Mouse (Mus musculus) cerebellum, adult 9-11 months (tissue): ENCODE results near the gene Gpcpd1.

ENCODE experiments used
- DNase-seq: peaks from one replicate; pipeline ENCODE4 v3.0.0; 2022

Gene Gpcpd1

DNA sequence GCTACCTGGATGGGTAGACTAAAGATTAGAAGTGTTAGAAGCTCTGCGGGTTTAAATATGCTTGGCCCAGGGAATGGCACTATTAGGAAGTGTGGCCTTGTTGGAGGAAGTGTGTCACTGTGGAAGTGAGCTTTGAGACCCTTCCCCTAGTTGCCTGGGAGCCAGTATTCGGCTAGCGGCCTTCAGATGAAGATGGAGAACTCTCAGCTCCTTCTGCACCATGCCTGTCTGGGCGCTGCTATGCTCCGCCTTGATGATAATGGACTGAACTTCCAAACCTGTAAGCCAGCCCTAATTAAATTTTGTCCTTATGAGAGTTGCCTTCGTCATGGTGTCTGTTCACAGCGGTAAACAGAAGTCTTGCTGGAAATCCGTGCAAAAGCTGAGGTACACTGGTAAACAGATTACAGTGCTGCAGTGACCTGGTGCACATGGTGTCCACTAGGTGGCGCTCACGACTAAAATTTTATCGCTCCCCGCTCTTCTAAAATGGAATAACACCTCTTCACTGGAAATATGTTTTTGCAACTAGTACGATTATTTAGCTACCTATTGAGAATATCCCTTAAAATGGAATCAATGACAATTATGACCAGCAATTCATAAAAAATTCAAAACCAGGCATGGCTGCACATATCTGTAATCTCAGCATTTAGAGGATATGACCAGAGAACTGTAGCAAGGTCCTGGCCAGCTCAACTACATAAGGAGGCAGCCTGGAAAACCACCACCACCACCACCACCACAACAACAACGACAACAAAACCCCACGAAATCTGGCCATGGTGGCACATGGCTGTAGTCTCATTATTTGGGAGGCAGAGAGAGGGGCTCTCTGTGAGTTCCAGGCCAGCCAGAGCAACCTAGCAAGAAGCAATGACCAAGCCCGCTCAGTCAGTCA lies 71.1 kb downstream of the Gpcpd1 start:
- DNase-seq, result peak; percentile 81

DNA sequence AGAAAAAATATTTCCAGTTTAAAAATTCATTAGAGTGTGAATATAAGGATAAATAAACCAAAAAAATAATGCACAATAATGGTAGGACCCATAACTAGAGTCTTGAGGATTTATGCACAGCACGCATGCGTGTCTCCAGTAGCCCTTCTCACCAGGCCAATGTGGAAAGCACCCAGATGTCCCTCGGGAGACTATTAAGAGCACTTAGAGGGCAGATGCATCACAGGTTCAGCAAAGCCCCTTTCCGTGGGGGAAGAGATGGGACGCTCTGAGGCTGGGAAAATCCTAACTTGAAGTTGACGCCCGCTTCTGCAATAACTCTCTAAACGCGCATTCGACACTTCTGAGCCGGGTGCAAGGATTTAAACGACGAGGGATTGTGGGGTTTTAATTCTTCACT lies 71.9 kb downstream of the Gpcpd1 start:
- DNase-seq, result peak; percentile 40

DNA sequence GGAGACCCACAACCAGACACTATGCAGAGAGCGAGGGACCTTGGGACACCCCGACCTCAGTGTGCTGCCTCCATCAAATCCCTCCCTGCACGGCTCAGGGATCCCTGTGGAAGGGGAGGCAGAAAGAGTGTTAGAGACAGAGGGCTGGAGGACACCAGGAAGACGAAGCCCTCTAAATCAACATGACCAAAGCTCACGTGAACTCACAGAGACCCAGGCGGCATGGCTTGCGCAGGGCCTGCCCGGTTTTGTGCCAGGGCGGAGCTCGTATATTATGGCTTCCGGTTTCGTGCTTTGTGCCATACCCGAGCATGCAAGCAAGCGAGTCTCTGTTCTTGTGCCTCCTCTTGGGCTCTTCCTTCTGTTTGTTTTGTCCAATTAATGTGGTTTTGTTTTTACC lies 72.5 kb downstream of the Gpcpd1 start:
- peak; percentile 42 for DNase-seq

DNA sequence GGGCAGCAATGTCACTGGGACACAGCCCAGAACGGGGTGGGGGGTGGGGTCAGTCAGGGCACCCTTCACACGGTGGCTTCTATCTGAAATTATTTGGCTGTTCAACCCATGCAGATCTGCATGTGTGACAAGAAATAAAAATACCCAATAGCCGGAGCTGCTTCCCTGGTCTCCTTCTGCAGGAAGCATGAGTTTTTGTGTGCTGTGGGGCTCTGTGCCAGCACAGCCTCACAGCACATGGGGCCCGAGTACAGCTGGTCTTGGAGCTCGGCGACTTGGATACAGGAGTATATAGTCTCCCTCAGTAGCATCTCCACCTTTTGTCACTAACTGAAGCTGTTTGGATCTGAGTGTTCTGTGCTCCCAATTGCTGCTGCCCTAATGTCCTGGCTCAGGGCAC lies 73.2 kb downstream of the Gpcpd1 start:
- DNase-seq, result peak; percentile 85

DNA sequence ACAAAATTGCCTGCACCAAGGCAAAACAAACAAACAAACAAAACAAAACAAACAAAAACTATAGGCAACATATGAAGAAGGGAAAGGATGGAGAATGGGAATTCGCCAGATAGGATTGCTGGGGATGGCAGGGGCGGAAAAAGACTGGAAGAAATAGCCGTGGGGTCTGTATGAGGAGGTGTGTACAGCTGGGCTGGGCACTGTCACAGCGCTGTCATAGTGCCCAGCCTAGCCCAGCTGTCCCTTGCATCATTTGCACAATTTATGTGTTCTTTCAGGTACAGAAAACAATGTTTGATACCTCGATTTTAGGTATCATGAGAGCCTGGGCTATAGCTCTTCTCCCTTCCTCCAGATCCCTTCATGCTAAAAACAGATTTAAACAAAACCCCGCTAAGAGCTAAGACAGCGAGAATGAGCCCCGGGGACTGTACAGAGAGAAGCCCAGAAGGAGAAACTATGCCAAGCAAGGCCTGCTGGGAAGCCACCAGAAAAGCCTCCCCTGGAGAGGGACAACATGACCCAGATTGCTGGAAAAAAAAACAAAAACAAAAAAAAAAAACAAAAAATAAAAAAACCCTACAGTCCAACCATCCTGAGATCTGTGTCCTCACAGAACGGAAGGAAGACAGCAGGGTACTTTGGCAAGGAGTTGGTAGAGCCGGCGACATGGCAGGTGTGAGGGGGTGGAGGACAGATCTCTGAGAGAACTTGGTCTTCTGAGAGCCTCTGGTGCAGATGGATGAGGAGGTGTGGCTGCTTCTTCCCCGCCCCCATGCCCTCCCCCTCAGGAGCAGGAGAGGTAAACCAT lies 74.0 kb downstream of the Gpcpd1 start:
- DNase-seq, result peak; percentile 95

DNA sequence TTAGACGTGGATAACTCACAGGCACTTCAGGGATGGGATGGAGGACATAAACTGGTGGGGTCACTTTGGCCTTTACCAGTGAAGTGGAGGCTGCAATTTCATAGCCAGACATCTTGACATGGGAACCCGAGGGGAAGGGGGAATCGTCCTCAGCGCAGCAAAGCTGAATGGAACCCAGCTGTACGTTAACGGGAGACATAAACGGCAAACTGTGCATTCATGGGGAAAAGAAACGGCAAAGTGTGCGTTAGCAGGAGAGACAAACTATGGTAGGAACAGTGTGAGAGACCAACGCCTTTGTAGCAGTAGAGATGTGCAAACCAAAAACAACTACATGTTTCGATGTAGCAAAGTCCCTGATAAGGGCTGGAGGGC lies 74.6 kb downstream of the Gpcpd1 start:
- DNase-seq, result peak; percentile 50

DNA sequence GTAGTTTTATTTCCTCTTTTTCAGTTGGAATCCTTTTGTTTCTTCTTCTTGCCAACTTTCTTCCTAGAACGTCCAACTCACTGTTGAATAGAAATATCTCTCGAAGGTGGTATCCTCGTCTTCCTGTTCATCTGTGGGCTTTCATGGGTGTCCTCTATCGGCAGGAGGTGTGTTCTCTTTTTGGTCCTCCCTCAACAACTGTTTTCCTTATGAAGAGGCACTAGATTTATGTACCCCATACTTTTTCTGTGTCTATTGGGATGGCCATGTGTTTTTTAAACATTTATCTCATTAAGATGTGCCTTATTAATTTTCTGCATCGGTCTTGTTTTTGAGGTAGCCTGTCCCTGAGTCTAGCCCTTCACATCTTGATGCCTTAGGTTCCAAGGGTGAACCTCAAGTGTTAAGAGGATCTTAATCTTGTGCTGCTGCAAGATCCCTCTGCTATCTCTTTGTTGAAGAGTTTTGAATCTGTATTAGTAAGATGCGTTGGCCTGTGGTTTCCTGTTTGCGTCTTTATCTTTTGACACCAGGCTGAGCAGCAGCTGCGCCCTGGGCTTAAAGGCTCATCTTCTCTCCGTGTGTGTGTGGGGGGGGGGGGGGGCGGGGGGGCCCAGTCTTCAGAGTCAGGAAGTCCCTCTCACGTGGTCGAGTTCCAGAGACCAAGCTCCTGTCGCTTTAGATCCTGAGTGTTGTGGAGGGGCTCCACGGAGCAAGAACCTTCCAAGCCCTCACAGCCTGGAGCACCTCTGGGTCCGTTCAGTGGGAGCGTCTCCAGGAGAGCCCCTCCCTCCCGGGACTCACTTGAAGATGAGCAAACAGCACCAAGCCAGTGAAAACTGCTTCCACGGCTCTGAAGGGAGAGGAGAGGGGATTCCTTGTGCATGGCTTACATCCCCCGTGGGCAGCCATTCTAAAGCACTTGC lies 75.2 kb downstream of the Gpcpd1 start:
- DNase-seq, result peak; percentile 54

DNA sequence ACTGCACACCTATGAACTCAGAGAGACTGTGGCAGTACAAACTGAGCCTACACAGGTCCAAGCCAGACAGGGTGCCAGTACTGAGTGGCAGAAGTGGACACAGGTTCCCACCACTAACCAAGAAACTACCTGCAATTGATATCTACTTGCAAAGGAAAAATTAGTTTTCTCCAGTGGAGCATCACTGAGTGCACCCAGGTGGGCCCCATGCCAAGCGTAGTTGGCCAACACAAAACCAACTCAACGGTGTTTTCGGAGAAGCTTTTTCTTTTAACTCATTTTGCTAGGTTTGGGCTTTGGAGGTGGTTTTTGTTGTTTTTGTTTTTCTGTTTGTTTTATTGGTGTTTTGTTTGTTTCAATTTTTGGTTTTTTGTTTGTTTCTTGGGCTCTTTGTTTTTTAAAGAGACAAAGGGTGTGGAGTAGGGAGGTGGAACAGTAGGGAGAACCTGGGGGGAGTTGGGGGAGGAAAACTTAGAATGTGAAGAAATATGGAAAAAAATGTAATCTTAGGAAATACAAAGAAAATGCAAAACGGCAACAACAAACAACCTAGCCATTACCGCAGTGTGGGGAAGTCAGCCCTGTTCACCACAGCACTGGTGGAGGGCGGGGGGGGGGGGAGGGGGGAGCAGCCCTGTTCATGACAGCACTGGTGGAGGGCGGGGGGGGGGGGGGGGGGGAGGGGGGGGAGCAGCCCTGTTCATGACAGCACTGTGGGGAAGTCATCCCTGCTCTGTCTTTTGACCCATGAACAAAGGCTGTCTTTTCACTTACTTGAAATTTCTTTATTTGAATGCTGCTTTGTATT lies 76.3 kb downstream of the Gpcpd1 start:
- no peak for DNase-seq

DNA sequence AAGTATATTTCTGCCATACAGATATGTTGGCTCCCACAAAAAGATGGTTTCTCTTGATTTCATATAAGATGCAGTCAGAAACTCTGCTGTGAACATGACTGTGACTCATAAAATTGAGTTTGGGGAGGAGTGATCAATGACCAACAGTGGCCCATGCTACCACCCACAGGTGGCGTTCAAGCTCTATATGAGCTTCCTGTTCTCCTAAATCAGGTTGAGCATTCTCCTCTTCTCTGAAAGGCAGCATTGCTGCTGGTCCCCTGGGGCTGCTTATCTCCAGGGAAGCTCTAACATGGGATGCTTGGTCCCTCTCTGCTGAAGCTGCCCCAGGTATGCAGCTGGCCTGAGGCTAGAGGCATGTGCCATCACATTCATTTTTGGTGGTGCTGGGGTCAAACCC lies 77.8 kb downstream of the Gpcpd1 start:
- DNase-seq, result no peak

DNA sequence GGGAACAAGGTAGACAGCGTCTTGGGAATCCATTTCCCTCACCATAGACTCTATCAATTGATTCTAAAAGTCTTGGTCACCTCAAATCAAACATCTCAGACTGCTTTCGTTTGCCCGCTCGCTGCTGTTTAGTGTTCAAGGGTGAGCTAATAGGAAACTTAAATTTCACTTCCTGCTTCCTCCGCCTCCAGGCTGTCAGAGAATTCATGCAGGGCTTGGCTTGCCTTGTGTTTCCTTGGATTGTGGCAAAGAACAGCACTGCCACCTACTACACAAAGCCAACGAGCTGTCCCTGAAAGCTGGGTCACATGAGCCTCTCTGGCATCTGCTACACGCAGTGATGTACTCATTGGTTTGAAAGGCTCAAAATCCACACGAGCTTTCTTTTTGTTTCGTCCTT lies 78.3 kb downstream of the Gpcpd1 start:
- DNase-seq, result peak; percentile 74

DNA sequence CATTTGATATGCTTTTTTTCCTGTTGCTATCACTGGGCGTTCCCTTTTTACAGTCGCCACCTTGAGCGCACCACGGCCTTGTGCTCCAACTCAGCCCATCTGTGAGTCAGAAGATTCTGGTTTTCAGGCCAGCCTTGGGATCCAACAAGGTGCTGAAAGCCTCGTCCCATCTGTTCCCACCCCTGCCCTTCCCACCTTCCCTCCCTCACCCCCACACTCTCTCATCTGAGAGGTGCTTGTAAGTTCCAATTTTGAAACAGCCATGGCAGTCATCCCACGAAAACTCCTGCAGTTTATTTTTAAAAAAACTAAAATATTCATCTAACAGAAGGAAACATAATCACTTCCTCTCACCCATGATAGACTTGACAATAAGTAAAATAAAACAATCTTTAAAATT lies 80.0 kb downstream of the Gpcpd1 start:
- no peak for DNase-seq

DNA sequence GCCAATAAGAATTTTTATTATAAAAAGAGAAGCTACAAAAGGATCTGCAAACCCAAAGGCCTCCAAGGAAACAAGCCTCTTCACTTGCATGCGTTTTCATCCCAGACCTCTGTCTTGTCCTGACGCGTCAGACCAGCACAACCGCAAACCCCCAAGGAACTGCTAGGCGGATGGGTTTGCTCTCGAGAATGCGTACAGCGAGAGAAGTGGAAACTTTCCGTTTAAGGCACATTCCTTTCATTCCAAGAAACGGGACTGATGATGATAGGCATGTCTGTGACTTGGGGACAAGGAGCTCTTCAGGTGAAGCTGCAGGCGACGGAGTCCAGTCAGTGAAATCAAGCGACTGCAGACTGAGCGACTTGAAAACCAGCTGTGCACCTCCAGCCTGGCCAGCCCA lies 80.4 kb downstream of the Gpcpd1 start:
- no peak for DNase-seq

DNA sequence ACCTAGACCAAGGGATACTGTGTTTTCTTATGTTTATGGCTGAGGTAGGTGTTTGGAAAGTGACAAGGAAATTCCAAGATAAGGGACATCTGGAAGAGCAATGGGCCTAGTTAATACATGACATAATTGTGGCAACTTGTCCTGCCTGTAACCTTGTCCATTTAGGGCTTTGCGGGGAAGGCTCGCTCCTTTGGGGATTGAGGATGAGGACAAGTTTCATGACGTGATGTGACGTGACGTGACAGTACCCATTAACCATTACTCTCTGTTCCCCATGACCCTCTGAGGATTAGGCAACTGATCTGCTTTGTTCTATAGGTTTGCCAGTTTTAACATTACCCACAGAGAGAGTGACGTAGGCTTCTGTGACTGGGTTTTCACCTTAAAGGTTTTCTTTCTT lies 81.7 kb downstream of the Gpcpd1 start:
- no peak for DNase-seq

DNA sequence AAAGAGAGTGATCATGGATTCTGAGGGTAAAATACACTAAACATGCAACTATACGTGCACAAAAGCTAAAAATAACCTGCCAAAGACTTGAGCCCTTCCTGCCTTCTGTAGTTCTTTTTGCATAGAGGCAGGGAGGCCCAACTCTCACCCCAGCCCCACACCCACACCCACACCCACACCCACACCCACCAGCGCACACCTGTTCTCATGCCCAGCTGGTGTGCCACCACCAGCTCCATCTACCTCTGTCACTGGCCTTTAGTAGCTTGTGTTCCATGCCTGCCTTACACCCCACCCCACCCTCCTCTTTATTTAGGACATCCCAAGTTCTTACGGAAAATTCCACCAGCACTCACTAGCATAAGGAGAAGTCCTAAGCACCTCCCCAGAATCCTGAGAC lies 89.2 kb downstream of the Gpcpd1 start:
- DNase-seq, result no peak

DNA sequence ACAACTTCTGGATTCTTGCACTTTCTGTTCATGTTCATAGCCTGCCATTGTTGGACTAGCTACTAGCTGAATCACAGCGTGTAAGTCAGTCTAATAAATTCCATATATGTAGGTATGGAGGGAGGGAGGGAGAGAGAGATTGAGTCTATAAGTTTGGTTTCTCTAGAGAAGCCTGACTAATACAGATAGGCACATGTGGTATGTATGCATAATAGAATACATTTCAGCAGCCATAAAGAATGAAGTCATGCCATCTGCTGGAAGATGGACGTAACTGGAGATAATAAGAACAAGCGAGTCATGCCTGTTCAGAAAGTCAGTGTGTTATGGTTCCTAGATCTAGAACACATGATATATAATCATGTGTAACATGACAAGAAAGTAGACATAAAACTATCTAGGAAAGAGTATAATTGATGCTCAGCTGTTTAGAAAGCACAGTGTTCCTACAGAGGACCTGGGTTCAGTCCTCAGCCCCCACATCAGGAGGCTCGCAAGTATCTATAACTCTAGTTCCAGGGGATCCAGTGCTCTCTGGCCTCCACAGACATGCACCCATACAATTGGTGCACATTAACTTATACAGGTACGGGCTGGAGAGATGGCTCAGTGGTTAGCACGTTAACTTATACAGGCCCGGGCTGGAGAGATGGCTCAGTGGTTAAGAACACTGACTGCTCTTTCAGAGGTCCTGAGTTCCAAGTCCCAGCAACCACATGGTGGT lies 90.0 kb downstream of the Gpcpd1 start:
- DNase-seq, result no peak

DNA sequence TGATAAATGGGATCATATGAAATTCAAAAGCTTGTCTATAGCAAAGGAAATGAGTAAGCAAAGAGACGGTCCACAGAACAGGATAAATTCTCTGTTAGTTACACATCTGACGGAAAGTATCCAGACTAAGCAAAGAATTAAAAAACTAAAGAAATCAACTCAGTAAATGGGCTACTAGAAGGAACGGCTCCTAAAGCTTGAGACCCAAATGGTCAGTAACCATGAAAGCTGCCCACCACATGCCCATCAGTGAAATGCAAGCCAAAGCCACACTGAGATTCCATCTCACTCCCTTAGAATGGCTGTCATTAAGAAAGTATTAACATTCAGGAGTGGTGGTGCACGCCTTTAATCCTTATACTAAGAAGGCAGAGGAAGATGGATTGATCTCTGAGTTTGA lies 94.3 kb downstream of the Gpcpd1 start:
- no peak for DNase-seq

DNA sequence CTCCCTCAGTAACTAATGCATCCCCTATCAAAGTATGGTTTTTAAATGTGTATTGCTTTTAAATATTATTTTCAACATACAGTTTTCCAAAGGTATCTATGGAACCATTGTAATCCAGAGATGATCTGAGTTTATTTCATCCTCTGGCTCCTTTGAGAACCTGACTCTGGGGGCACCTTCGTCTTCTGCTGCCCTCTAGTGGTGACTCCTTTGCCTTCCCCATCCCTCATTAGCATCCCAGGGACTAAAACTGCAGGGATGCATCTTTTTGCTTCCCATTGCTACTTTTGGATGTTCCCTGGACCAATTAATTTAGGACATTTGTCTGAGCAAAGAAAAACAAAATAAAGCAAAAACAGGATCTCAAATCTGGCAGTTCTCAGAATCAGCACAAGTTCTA lies 102.1 kb downstream of the Gpcpd1 start:
- DNase-seq, result peak; percentile 56

DNA sequence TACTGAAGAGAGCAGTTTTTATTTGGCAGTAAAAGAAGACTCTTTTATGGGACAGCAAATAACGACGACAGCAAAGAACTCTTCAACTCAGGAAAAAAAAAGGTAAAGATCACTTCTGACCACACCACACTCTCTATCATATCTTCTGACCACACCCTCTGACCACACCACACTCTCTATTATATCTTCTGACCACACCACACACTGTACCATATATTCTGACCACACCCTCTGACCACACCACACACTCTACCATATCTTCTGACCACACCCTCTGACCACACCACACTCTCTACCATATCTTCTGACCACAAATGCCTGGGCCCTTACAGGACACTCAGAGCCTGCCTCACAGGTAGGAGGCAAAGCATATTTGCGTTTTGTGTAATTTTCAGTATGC lies 106.0 kb downstream of the Gpcpd1 start:
- DNase-seq, result no peak
